Mouse (Mus musculus) layer of hippocampus, postnatal 36 days (tissue): ENCODE measurements around the gene Gh. TPM values are rescaled to one million over a fixed set of nuclear protein-coding genes. Genes with fewer than 3 reads are reported as not detected.
A peak's percentile ranks its signal among the peaks of the same experiment; 100 is the strongest.

Experiments
- DNase-seq, 2 experiments: peaks; one replicate each; pipeline ENCODE4 v3.0.0; 2022
- total RNA-seq, 2 experiments: library from RNA; stranded (reverse); gene quantifications; 2 replicates each; pipeline ENCODE4 v1.2.3; 2021

The Gh gene
- total RNA-seq, 2 experiments from 2014 or later: not detected

GRCm38 (mm10) chr11:106308162-106308561 is 6.5 kb upstream of the Gh start:
- DNase-seq: no peak

- DNase-seq: no peak
Observed at GRCm38 (mm10) chr11:106307432-106307831, 5.8 kb upstream of the Gh start.

- DNase-seq: no peak
Observed at GRCm38 (mm10) chr11:106306758-106307157, 5.1 kb upstream of the Gh start.

- DNase-seq: no peak
Observed at GRCm38 (mm10) chr11:106306065-106306385, 4.4 kb upstream of the Gh start.

GRCm38 (mm10) chr11:106305348-106306064 is 3.8 kb upstream of the Gh start:
- no peak for DNase-seq

GRCm38 (mm10) chr11:106302634-106303033 is 969 bp upstream of the Gh start:
- DNase-seq: no peak

- no peak for DNase-seq
Observed at GRCm38 (mm10) chr11:106291861-106292260, 9.8 kb downstream of the Gh start.

GRCm38 (mm10) chr11:106290376-106290775 is 11.3 kb downstream of the Gh start:
- DNase-seq: no peak

GRCm38 (mm10) chr11:106289369-106289768 is 12.3 kb downstream of the Gh start:
- no peak for DNase-seq

- DNase-seq: no peak
Observed at GRCm38 (mm10) chr11:106286987-106287386, 14.7 kb downstream of the Gh start.

GRCm38 (mm10) chr11:106286206-106286605 is 15.5 kb downstream of the Gh start:
- DNase-seq: no peak

GRCm38 (mm10) chr11:106284126-106284525 is 17.5 kb downstream of the Gh start:
- DNase-seq: no peak

- DNase-seq: no peak
Observed at GRCm38 (mm10) chr11:106283371-106283770, 18.3 kb downstream of the Gh start.

- no peak for DNase-seq
Observed at GRCm38 (mm10) chr11:106282452-106282851, 19.2 kb downstream of the Gh start.

GRCm38 (mm10) chr11:106276454-106276853 is 25.2 kb downstream of the Gh start, which contains the start of gene Tcam1:
Gene Tcam1, plus strand, starts transcription at chr11:106276672.
- peak; percentile 90 for DNase-seq

GRCm38 (mm10) chr11:106274971-106275411 is 26.7 kb downstream of the Gh start:
- DNase-seq: no peak

GRCm38 (mm10) chr11:106274374-106274773 is 27.3 kb downstream of the Gh start:
- no peak for DNase-seq

GRCm38 (mm10) chr11:106273811-106274210 is 27.9 kb downstream of the Gh start:
- DNase-seq: no peak

GRCm38 (mm10) chr11:106273311-106273684 is 28.4 kb downstream of the Gh start:
- no peak for DNase-seq

GRCm38 (mm10) chr11:106272644-106273310 is 28.9 kb downstream of the Gh start, which contains the start of gene Smarcd2:
Gene Smarcd2, minus strand, starts transcription at chr11:106272972.
- DNase-seq: peak; percentile 99 to 100

- peak in 1 of 2 experiments; percentile 38 for DNase-seq
Observed at GRCm38 (mm10) chr11:106271794-106272643, 29.6 kb downstream of the Gh start.

GRCm38 (mm10) chr11:106271131-106271793 is 30.4 kb downstream of the Gh start:
- DNase-seq: no peak

GRCm38 (mm10) chr11:106269060-106269431 is 32.6 kb downstream of the Gh start:
- no peak for DNase-seq
